Mouse (Mus musculus) ES-Bruce4 (cell line): ENCODE data around the gene Selenoi.

ENCODE experiments used
- CTCF ChIP-seq: IDR thresholded peaks from one replicate; pipeline ENCODE4 v1.8.1; 2011; ENCODE audit warnings: low read depth, low read length
- POLR2A ChIP-seq: IDR thresholded peaks from one replicate; pipeline ENCODE4 v1.8.1; 2011; ENCODE audit warnings: low read length; ENCODE audit not compliant: insufficient read depth

GRCm38 (mm10) chr5:30287106-30287882, 54.9 kb downstream of the Selenoi start:
- TF ChIP-seq POLR2A = no peak
- no peak for TF ChIP-seq CTCF
